Mouse (Mus musculus) CH12F3 (cell line): Measurements from ENCODE around the gene Srsf12.

Experiments
- in situ Hi-C: fragments of 300-500 bp; cut with MboI; formaldehyde crosslinking; loops from 2 replicates; pipeline ENCODE4 v1.14.3; 2020; ENCODE audit warnings: low sequenced_read_pairs

Gene Srsf12

GRCm38 (mm10) chr4:33208881-33209841, at the start of gene Srsf12:
TSS of gene Srsf12 (plus strand) at chr4:33208991.
- in situ Hi-C loops = no loop called here

GRCm38 (mm10) chr4:33183477-33183876, 25.3 kb upstream of the Srsf12 start:
- in situ Hi-C loops = no loop called here

- in situ Hi-C loops = no loop called here
These were observed 20.6 kb upstream of the Srsf12 start for GRCm38 (mm10) chr4:33188164-33188563.

- in situ Hi-C loops = no loop called here
These were observed 19.7 kb upstream of the Srsf12 start for GRCm38 (mm10) chr4:33188781-33189734.

GRCm38 (mm10) chr4:33189735-33190036, 19.1 kb upstream of the Srsf12 start, which contains the start of gene Pm20d2:
TSS of gene Pm20d2 (minus strand) at chr4:33189737.
- in situ Hi-C loops = no loop called here

- in situ Hi-C loops = no loop called here
These were observed 10.7 kb upstream of the Srsf12 start for GRCm38 (mm10) chr4:33198117-33198516.

- in situ Hi-C loops = no loop called here
These were observed 4.1 kb upstream of the Srsf12 start for GRCm38 (mm10) chr4:33204682-33205081.

- in situ Hi-C loops = no loop called here
These were observed 1.2 kb upstream of the Srsf12 start for GRCm38 (mm10) chr4:33207551-33207950.

GRCm38 (mm10) chr4:33221847-33222246, 13.1 kb downstream of the Srsf12 start:
- in situ Hi-C loops = no loop called here

GRCm38 (mm10) chr4:33224003-33224675, 15.3 kb downstream of the Srsf12 start:
- in situ Hi-C loops = no loop called here

GRCm38 (mm10) chr4:33227164-33227563, 18.4 kb downstream of the Srsf12 start:
- in situ Hi-C loops = no loop called here

- in situ Hi-C loops = no loop called here
These were observed 20.8 kb downstream of the Srsf12 start for GRCm38 (mm10) chr4:33229639-33230038.

GRCm38 (mm10) chr4:33230881-33231280, 22.1 kb downstream of the Srsf12 start:
- in situ Hi-C loops = no loop called here

- in situ Hi-C loops = no loop called here
These were observed 33.7 kb downstream of the Srsf12 start for GRCm38 (mm10) chr4:33242536-33242935.

GRCm38 (mm10) chr4:33243016-33243758, 34.4 kb downstream of the Srsf12 start:
- in situ Hi-C loops = no loop called here

- in situ Hi-C loops = no loop called here
These were observed 35.1 kb downstream of the Srsf12 start for GRCm38 (mm10) chr4:33243921-33244320.

GRCm38 (mm10) chr4:33245853-33246395, 37.1 kb downstream of the Srsf12 start:
- in situ Hi-C loops = no loop called here

GRCm38 (mm10) chr4:33247479-33248053, 38.8 kb downstream of the Srsf12 start:
- in situ Hi-C loops = no loop called here

- in situ Hi-C loops = no loop called here
These were observed 39.5 kb downstream of the Srsf12 start for GRCm38 (mm10) chr4:33248062-33248889.
